Mouse (Mus musculus) limb, embryonic 13.5 days (tissue): ENCODE measurements around the gene Dcbld1. TPM values are rescaled to one million over a fixed set of nuclear protein-coding genes. Genes with fewer than 3 reads are reported as not detected.
"Not testable (repeated sequence)": the region's sequence is repeated elsewhere in the genome, so short reads cannot be mapped to it uniquely, and the experiment has no call there.

ENCODE experiments used
- ATAC-seq: fragments of 200-750 bp; cut with Nextera tagmentation; 2 replicates; pipeline ENCODE4 v1.8.0; 2017; ENCODE audit warnings: low read depth, moderate number of reproducible peaks, moderate TSS enrichment; ENCODE audit not compliant: low FRiP score
- H3K27ac ChIP-seq: fragments of 300-500 bp; sonication (generic); 2 replicates; pipeline ENCODE4 v1.5.1; 2015; ENCODE audit warnings: inconsistent platforms, mild to moderate bottlenecking, moderate library complexity
- H3K27me3 ChIP-seq: fragments of 300-500 bp; sonication (generic); 2 replicates; pipeline ENCODE4 v1.6.1; 2015; ENCODE audit warnings: mild to moderate bottlenecking, inconsistent platforms
- H3K36me3 ChIP-seq: fragments of 300-500 bp; sonication (generic); 2 replicates; pipeline ENCODE4 v1.6.1; 2015; ENCODE audit warnings: inconsistent platforms, mild to moderate bottlenecking, moderate library complexity
- H3K4me1 ChIP-seq: fragments of 300-500 bp; sonication (generic); 2 replicates; pipeline ENCODE4 v1.6.1; 2015; ENCODE audit warnings: inconsistent platforms
- H3K4me2 ChIP-seq: fragments of 300-500 bp; sonication (generic); replicated peaks from 2 replicates; pipeline ENCODE4 v1.6.1; 2015; ENCODE audit warnings: inconsistent platforms, mild to moderate bottlenecking, moderate library complexity
- H3K4me3 ChIP-seq: fragments of 300-500 bp; sonication (generic); 2 replicates; pipeline ENCODE4 v1.5.1; 2015; ENCODE audit warnings: moderate library complexity, mild to moderate bottlenecking, inconsistent platforms
- H3K9ac ChIP-seq: fragments of 300-500 bp; sonication (generic); 2 replicates; pipeline ENCODE4 v1.6.1; 2015; ENCODE audit warnings: mild to moderate bottlenecking, inconsistent platforms
- H3K9me3 ChIP-seq: fragments of 300-500 bp; sonication (generic); 2 replicates; pipeline ENCODE4 v1.6.1; 2016; ENCODE audit warnings: inconsistent platforms
- WGBS: fragments of 180-500 bp; shearing (Covaris S2); methylation state at CpG from one replicate; pipeline ENCODE4 v1.1.7; 2015; 5-methylcytosine and 5-hydroxymethylcytosine counted together
- polyA plus RNA-seq: library from polyadenylated mRNA; unstranded; fragments of >200 nt; fragmentation: Nextera tagmentation; extraction: Ambion mirVana; gene quantifications from 2 replicates; pipeline ENCODE4 v1.2.1, GENCODE M21; 2015

The Dcbld1 gene
- polyA plus RNA-seq, 1 experiment from 2014 or later, result 22.0 TPM

DNA sequence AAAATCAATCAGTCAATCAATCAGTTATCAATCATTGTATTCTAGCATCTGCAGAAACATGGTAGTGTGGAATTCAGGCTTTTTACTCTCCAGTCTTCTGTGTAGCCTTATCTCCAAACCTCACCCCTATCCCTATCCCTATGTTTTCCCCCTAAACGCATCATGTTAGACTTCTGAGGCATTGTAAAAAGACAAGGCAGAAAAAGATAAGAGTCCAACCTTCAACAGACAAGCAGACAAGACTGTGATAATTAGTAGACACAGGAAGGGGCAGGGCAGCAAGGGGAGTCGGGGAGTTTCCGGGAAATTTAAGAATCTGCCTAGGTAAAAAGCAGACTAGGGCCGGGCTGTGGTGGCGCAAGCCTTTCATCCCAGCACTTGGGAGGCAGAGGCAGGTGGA lies 38.0 kb downstream of the Dcbld1 start:
- 84% methylated on average over 5 of the region's 5 CpGs for WGBS

DNA sequence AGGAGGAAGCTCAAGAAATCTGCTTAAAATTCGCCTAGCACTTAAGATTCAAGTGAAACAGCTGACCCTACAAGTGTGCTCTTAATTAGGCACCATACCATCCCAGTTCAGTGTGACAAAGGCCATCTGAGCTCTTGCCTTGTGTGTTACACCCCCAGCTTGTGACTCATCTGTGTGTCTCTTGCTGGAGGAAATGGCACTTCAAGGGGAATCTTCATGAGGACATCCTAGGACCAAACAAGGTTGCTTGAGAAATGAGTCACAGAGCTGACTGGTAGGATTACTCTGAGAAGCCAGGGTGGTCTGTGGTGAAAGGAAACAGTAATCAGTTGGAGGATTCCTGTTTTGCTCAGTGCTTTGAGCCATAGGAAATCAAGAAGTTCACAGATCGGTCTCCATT lies 39.6 kb downstream of the Dcbld1 start:
- WGBS, result 73% methylated on average over 2 of the region's 2 CpGs
- Histone ChIP-seq H3K4me3 (no peak overlapping the region), H3K27me3 (no peaks in the 10 kb centered on the region), H3K4me1 (peaks cover 3% of the 10 kb centered on the region; the same call in 1 of the 2 replicates), H3K9ac (no peak overlapping the region), H3K9me3 (no peaks in the 10 kb centered on the region), H3K27ac (no peak overlapping the region), H3K4me2 (no peak overlapping the region), H3K36me3 (no peaks in the 10 kb centered on the region)
- no peak for ATAC-seq

More for the DNA sequence above, 38.0 kb downstream of the Dcbld1 start:
- H3K4me2 ChIP-seq, result no peak overlapping the region
- no peak overlapping the region for H3K9ac ChIP-seq
- H3K27ac ChIP-seq, result no peak overlapping the region
- no peaks in the 10 kb centered on the region for H3K36me3 ChIP-seq
- H3K9me3 ChIP-seq, result no peaks in the 10 kb centered on the region
- no peak for ATAC-seq
- H3K27me3 ChIP-seq, result no peaks in the 10 kb centered on the region
- H3K4me3 ChIP-seq, result no peak overlapping the region
- H3K4me1 ChIP-seq, result peaks cover 3% of the 10 kb centered on the region; the same call in 1 of the 2 replicates

DNA sequence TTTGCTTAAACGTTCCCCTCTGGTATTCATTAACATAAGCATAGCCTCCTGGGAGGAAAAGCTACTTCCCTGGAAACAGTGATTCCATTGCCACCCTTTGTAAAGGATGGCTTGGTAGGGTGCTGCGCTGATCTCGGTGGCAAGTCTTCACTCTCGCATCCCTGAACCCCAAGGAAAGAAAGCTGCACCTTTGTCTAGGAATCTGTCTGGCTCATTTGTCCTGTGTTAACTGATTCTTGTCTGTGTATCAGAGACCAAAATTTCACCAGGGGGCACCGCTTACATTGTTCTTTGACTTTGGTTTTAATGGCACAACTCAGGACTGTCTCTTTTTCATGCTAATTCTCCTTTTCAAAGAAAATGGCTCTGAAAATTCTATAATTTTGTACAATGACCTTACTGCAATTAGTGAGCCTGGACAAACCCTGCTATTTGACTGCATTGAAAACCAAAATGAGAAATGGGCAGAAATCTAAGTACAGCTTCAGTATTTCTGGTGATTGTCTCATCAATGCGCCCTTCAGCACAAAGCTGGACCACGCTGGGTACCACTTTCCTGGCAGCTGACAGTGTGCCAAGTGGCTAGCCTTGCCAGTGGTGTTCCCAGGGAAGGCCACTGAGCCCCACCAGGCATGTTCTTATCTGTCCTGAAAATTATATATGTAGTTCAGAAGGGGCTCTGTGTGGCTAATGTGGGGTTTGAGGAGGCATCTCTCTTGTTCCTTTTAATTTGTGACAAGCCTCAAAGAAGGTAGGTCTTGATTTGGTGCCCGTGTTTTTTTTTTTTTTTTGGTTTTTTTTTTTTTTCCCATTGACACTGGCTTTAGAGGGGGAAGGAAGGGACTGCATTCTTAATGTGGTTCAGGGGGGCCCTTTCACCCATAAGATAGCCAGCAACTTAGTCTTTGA lies 40.8 kb downstream of the Dcbld1 start:
- H3K27me3 ChIP-seq, result no peaks in the 10 kb centered on the region
- H3K27ac ChIP-seq, result no peak overlapping the region
- no peaks in the 10 kb centered on the region for H3K36me3 ChIP-seq
- 49% methylated on average over 8 of the region's 8 CpGs for WGBS
- no peak for ATAC-seq
- no peak overlapping the region for H3K4me2 ChIP-seq
- H3K4me3 ChIP-seq, result no peak overlapping the region
- no peaks in the 10 kb centered on the region for H3K9me3 ChIP-seq
- H3K4me1 ChIP-seq, result peaks cover 3% of the 10 kb centered on the region; the same call in 1 of the 2 replicates
- no peak overlapping the region for H3K9ac ChIP-seq

DNA sequence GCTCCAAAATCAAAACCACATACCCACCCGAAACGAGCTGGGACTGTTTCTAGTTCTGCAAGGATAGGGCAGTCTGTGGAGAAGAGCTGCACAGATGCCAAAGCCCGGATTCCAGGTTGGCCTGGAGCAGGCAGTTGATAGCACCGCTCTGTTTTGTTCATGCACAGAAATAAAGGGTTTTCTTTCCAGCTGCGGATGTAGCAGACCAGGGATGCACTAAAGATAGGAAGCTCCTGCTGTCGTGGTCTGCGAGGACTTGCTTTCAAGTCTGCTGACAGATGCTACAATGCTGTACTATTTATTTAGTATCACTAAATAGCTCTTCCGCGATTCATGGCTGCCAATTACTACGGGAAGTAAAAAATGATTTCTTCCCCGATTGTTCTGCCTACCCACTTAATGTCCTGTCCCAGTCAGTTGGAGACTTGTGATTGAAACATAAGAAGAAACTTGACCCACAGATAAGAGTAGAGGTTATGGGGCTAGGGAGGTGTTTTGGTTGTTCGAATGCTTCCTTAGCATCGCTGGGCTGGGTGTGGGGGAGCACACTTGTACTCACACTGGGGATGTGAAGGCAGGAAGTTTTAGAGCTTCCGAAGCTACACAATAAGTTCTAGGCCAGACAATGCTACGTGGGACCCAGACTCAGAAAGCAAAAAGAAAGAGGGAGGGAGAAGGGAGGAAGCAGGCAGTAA lies 41.6 kb downstream of the Dcbld1 start:
- Histone ChIP-seq H3K9ac (no peak overlapping the region), H3K27ac (no peak overlapping the region), H3K27me3 (no peaks in the 10 kb centered on the region), H3K4me1 (peaks cover 3% of the 10 kb centered on the region; the same call in 1 of the 2 replicates), H3K9me3 (no peaks in the 10 kb centered on the region), H3K4me3 (no peak overlapping the region), H3K4me2 (no peak overlapping the region), H3K36me3 (no peaks in the 10 kb centered on the region)
- WGBS, result 64% methylated on average over 15 of the region's 15 CpGs
- ATAC-seq, result no peak

DNA sequence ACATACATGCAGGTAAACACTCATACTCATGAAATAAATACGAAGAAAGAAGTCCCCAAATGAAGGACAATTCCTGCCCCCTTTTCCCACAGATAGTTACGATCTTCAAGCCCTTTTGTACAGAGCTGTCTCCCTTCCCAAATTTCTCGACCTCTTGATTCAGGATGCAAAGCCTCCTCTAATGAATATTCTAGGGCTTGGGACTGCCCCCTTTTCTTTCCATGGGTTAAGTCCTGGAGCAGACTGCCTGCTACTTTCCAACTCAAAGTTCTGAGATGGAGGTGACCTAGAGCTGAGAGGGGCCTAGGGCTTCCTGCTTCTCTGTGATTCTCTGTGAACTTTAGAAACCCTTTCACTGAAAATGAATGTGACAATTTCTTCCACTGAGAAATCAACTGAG lies 43.2 kb downstream of the Dcbld1 start:
- H3K36me3 ChIP-seq, result no peaks in the 10 kb centered on the region
- no peak overlapping the region for H3K4me3 ChIP-seq
- H3K27me3 ChIP-seq, result no peaks in the 10 kb centered on the region
- 86% methylated on average over 3 of the region's 3 CpGs for WGBS
- peaks cover 3% of the 10 kb centered on the region; the same call in 1 of the 2 replicates for H3K4me1 ChIP-seq
- no peak overlapping the region for H3K27ac ChIP-seq
- H3K9ac ChIP-seq, result no peak overlapping the region
- ATAC-seq, result no peak
- no peaks in the 10 kb centered on the region for H3K9me3 ChIP-seq
- no peak overlapping the region for H3K4me2 ChIP-seq

DNA sequence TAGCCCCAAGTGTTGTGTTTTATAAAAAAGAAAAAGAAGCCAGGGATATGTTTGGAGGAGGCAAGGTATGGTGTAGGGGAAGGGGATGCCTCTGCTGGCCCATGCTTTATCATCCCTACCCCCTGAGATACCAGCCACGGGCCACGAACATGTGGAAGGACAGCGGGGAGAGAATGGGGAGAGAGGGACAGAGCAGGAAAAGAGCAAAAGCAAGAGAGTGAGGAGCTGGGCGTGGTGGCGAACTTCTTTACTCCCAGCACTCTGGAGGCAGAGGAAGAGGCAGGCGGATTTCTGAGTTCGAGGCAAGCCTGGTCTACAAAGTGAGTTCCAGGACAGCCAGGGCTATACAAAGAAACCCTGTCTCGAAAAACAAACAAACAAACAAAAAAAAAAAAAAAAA lies 44.1 kb downstream of the Dcbld1 start:
- not testable (repeated sequence) for H3K4me1 ChIP-seq, H3K27me3 ChIP-seq, H3K4me2 ChIP-seq, H3K9me3 ChIP-seq, ATAC-seq, H3K27ac ChIP-seq, H3K36me3 ChIP-seq, H3K9ac ChIP-seq, H3K4me3 ChIP-seq
- WGBS, result 85% methylated on average over 8 of the region's 8 CpGs

DNA sequence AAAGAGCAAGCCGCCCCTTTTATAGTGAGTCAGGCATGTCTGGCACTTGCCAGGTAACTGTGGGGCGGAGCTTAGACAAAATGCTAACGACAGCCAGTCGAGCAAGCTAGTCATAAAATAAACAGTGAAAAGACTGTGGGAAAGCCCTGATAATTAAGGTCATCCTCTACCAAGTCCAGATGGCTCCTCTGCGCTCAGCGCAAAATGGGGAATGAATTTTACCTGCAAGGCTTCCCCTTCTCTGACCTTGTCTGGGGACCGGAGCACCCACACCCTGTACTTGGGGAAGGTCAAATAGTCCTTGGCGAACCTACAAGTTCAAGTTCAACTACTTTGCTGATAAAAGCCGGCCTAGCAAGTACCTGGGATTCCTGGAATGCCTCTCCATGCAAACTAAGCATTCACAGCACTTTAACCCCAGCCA lies 44.6 kb downstream of the Dcbld1 start:
- no peak for ATAC-seq
- H3K9ac ChIP-seq, result no peak overlapping the region
- H3K27me3 ChIP-seq, result no peaks in the 10 kb centered on the region
- H3K9me3 ChIP-seq, result no peaks in the 10 kb centered on the region
- no peak overlapping the region for H3K4me3 ChIP-seq
- no peak overlapping the region for H3K27ac ChIP-seq
- no peaks in the 10 kb centered on the region for H3K36me3 ChIP-seq
- H3K4me2 ChIP-seq, result no peak overlapping the region
- H3K4me1 ChIP-seq, result peaks cover 3% of the 10 kb centered on the region; the same call in 1 of the 2 replicates
- 55% methylated on average over 9 of the region's 9 CpGs for WGBS

DNA sequence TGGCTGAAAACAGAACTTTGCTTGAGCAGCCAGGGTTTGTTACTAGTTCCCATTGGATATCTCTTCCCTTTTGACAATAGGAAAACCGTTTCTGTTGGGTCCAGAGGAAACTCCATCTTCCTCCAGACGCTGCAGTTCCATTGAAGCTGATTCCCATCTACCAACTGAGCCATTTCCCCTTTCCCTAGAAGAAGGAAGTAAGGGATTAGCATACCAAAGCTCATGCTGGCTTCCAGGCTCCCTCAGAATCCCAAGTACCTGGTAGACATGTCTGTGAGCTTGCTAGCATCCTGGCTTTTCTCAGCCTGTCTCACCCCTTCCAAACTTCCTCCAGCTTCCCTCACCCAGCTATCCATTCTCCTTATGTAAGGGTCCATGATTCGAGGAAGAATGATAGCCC lies 45.4 kb downstream of the Dcbld1 start:
- Histone ChIP-seq H3K4me3 (no peak overlapping the region), H3K27ac (no peak overlapping the region), H3K4me2 (no peak overlapping the region), H3K4me1 (peaks cover 2% of the 10 kb centered on the region; the same call in 1 of the 2 replicates), H3K27me3 (no peaks in the 10 kb centered on the region), H3K9ac (no peak overlapping the region), H3K9me3 (no peaks in the 10 kb centered on the region), H3K36me3 (no peaks in the 10 kb centered on the region)
- 54% methylated on average over 3 of the region's 3 CpGs for WGBS
- ATAC-seq, result no peak

DNA sequence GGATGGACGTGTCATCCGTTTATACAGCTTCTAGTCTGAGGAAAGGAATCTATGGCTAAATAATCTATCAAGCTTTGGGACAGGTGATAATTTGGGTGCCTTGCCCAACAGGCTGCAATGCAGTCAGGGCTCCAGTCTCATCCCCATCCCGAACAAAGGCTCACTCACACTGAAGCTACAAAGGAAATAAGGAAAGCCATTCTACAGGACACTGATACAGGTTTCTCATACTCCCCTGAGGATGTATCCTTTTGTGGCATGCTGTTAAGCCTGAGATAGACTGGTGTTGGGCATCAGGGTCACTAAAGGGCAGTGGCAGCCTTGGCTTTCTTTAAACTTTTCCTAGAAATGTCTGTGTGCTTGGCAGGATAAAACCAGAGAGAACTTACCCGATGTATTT lies 46.5 kb downstream of the Dcbld1 start:
- no peaks in the 10 kb centered on the region for H3K36me3 ChIP-seq
- 76% methylated on average over 4 of the region's 4 CpGs for WGBS
- H3K9ac ChIP-seq, result no peak overlapping the region
- H3K9me3 ChIP-seq, result no peaks in the 10 kb centered on the region
- H3K27ac ChIP-seq, result no peak overlapping the region
- no peaks in the 10 kb centered on the region for H3K4me1 ChIP-seq
- no peak overlapping the region for H3K4me3 ChIP-seq
- no peak for ATAC-seq
- no peak overlapping the region for H3K4me2 ChIP-seq
- no peaks in the 10 kb centered on the region for H3K27me3 ChIP-seq

DNA sequence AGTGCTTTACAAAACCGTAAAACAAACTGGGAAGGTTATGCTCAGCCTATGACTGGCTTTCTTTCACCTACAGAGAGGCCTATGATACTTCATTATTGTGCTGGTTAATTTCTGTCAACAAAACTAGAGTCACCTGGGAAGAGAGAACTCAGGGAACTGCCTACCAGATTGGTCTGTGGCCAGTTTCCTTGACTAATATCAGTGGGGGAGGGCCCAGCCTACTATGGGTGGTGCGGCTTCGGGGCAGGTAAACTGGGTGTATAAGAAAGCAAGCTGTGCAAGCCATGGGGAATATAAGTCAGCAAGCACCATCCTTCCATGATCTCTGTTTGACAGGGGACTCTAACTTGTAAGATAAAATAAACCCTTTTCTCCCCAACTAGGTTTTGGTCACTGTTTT lies 47.2 kb downstream of the Dcbld1 start:
- Histone ChIP-seq H3K9me3 (no peaks in the 10 kb centered on the region), H3K4me3 (no peak overlapping the region), H3K4me2 (no peak overlapping the region), H3K27me3 (no peaks in the 10 kb centered on the region), H3K4me1 (no peaks in the 10 kb centered on the region), H3K27ac (no peak overlapping the region), H3K36me3 (no peaks in the 10 kb centered on the region), H3K9ac (no peak overlapping the region)
- WGBS, result 94% methylated on average over 3 of the region's 3 CpGs
- no peak for ATAC-seq

DNA sequence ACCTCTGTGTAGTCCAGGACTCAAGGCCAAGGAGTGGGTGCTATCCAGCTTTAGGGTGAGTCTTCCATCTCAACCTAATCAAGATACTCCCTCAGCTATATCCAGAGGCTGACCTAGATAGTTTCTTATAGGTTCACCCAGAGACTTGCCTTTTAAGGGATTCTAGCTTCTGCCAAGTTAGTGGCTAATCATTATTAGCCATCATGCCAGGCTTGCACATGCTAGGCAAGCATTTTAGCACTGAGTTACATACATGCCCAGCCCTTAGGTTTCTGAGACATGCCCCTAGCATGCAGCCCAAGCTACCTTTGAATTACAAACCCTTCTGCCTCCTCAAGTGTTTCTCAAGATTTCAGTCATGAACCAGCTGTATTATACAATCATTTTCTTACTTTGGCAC lies 47.9 kb downstream of the Dcbld1 start:
- H3K4me1 ChIP-seq, result no peaks in the 10 kb centered on the region
- no peaks in the 10 kb centered on the region for H3K36me3 ChIP-seq
- no peaks in the 10 kb centered on the region for H3K9me3 ChIP-seq
- no peak overlapping the region for H3K9ac ChIP-seq
- H3K27me3 ChIP-seq, result no peaks in the 10 kb centered on the region
- no peak overlapping the region for H3K27ac ChIP-seq
- H3K4me2 ChIP-seq, result no peak overlapping the region
- ATAC-seq, result no peak
- no peak overlapping the region for H3K4me3 ChIP-seq

DNA sequence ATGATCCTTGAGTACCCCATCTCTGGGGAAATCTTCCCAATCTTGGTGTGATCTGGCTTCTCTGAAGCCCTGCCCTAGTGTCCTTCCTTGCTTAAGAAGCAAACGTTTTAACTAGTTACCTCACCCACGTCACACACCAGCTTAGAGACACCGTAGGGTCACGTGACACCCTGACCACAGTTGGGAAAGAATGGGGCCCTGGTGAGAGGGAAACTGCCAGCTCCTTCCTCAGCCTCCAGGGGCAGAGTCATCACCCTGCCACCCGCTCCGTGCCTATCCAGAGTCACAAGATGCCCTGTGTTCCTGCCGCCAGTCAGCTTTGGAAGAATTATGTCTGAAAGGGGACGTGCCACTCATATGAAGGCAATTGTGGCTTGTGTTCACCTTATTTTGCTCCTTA lies 51.2 kb downstream of the Dcbld1 start:
- Histone ChIP-seq H3K27me3 (no peaks in the 10 kb centered on the region), H3K9ac (no peak overlapping the region), H3K4me3 (no peak overlapping the region), H3K36me3 (no peaks in the 10 kb centered on the region), H3K4me1 (no peaks in the 10 kb centered on the region), H3K9me3 (no peaks in the 10 kb centered on the region), H3K27ac (no peak overlapping the region), H3K4me2 (no peak overlapping the region)
- WGBS, result 66% methylated on average over 8 of the region's 8 CpGs
- ATAC-seq, result no peak
